Mouse (Mus musculus): ENCODE data around the gene Edn3. TPM values are rescaled to one million over a fixed set of nuclear protein-coding genes. Genes with fewer than 3 reads are reported as not detected.

Edn3 gene
- polyA plus RNA-seq, 1 experiment from 2014 or later, result 3.7 TPM

DNA sequence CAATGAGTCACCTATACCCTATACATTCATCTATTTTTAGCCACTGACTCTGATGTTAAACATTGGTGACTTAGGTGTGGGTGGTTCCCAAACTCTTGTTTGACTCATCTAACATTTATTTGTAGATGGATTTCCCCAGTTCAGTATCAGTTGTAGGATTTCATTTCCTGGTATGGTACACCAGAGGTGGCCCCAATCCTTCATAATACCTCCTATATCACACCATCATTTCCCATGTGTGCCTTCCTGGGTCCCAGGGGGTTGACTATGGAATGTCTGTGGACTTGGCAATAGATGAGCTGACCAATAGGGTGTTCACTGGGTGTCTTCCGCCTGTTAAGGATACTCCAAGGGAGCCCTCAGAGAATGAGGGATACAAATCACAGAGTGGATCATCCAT lies 7.2 kb upstream of the Edn3 start:
- Histone ChIP-seq H3K36me3 (ENCODE audit: control insufficient read depth, insufficient read depth) (no peaks in the 10 kb centered on the region), H3K4me1 (replicated peaks; ENCODE audit: control insufficient read depth, insufficient read depth, low read length) (no peaks in the 10 kb centered on the region), H3K27ac (ENCODE audit: low read length) (no peak overlapping the region), H3K9me3 (ENCODE audit: control insufficient read depth, low read length) (no peaks in the 10 kb centered on the region), H3K4me3 (replicated peaks; ENCODE audit: low read length) (no peak overlapping the region), H3K9ac (replicated peaks; ENCODE audit: low read depth, low read length) (no peak overlapping the region), H3K4me2 (ENCODE audit: low read length) (no peak overlapping the region), H3K27me3 (replicated peaks; ENCODE audit: control insufficient read depth, insufficient read depth, low read length) (no peaks in the 10 kb centered on the region)
- no peak for ATAC-seq
- 96% methylated on average over 1 of the region's 1 CpGs for WGBS

- WGBS, result 89% methylated on average over 1 of the region's 1 CpGs
- ATAC-seq, result no peak
Observed at GRCm38 (mm10) chr2:174754231-174754630, 6.2 kb upstream of the Edn3 start.

GRCm38 (mm10) chr2:174759189-174759588 lies 1.2 kb upstream of the Edn3 start:
- Histone ChIP-seq H3K36me3 (ENCODE audit: control insufficient read depth, insufficient read depth) (no peaks in the 10 kb centered on the region), H3K27me3 (replicated peaks; ENCODE audit: control insufficient read depth, insufficient read depth, low read length) (0 out of 2 replicates have a peak, but pooled peaks cover 2% of the 10 kb centered on the region), H3K27ac (ENCODE audit: low read length) (no peak overlapping the region), H3K4me3 (replicated peaks; ENCODE audit: low read length) (no peak overlapping the region), H3K9me3 (ENCODE audit: control insufficient read depth, low read length) (no peaks in the 10 kb centered on the region), H3K4me2 (ENCODE audit: low read length) (no peak overlapping the region), H3K4me1 (replicated peaks; ENCODE audit: control insufficient read depth, insufficient read depth, low read length) (peaks cover 6% of the 10 kb centered on the region), H3K9ac (replicated peaks; ENCODE audit: low read depth, low read length) (no peak overlapping the region)
- no peak for ATAC-seq
- 80% methylated on average over 4 of the region's 4 CpGs for WGBS

More at GRCm38 (mm10) chr2:174754231-174754630, 6.2 kb upstream of the Edn3 start:
- Histone ChIP-seq H3K36me3 (ENCODE audit: control insufficient read depth, insufficient read depth) (no peaks in the 10 kb centered on the region), H3K4me1 (replicated peaks; ENCODE audit: control insufficient read depth, insufficient read depth, low read length) (no peaks in the 10 kb centered on the region), H3K27me3 (replicated peaks; ENCODE audit: control insufficient read depth, insufficient read depth, low read length) (no peaks in the 10 kb centered on the region), H3K9me3 (ENCODE audit: control insufficient read depth, low read length) (no peaks in the 10 kb centered on the region), H3K4me2 (ENCODE audit: low read length) (no peak overlapping the region), H3K4me3 (replicated peaks; ENCODE audit: low read length) (no peak overlapping the region), H3K27ac (ENCODE audit: low read length) (no peak overlapping the region), H3K9ac (replicated peaks; ENCODE audit: low read depth, low read length) (no peak overlapping the region)

DNA sequence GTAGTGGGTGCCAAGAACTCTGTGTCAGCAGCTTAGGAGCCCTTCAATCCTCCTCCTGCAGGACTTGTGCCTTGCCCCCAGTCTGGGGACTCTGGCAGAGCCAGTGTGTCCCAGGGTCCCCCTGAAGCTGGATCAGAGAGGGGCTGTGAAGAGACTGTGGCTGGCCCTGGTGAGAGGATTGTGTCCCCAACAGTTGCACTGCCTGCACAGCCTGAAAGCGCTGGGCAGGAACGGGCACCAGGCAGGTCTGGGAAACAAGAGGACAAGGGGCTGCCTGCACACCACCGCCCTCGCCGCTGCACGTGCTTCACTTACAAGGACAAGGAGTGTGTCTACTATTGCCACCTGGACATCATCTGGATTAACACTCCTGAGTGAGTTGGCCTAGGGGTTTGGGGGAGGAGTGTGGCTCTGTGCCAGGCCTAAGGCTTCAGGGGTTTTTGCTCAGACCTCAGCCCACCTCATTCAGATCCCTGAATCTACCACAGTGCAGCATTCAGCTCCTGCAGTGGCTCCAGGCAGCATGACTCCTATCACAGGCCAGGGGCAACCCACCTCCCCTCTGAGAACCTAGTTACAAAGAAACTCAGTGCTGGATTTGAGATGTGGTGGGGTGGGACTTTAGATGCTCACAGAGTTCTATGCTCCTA lies 1.2 kb downstream of the Edn3 start:
- H3K4me3 ChIP-seq (replicated peaks; ENCODE audit: low read length), result no peak overlapping the region
- H3K9me3 ChIP-seq (ENCODE audit: control insufficient read depth, low read length), result no peaks in the 10 kb centered on the region

DNA sequence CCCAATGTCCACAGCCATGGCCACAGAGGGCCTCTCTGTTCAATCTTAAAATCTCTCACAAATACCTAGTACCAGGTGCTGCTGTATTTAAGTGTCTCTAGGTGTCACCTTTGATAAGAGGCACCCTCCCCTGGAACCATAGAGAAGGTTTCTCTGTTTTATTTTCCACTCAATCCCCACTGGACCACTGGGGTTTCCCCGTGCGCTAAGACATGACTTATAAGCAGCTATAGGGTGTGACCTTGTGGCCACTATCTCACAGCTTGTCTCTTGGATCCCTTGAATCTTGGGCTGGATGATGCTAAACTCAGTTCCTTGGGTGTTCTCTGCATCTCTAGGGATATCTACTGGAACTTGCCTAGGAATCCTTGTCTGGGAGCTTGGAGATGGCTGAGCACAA lies 1.9 kb downstream of the Edn3 start:
- H3K4me3 ChIP-seq (replicated peaks; ENCODE audit: low read length), result no peak overlapping the region
- 92% methylated on average over 2 of the region's 2 CpGs for WGBS
- no peaks in the 10 kb centered on the region for H3K36me3 ChIP-seq (ENCODE audit: control insufficient read depth, insufficient read depth)
- H3K9me3 ChIP-seq (ENCODE audit: control insufficient read depth, low read length), result no peaks in the 10 kb centered on the region
- 0 out of 2 replicates have a peak, but pooled peaks cover 2% of the 10 kb centered on the region for H3K27me3 ChIP-seq (replicated peaks; ENCODE audit: control insufficient read depth, insufficient read depth, low read length)
- H3K27ac ChIP-seq (ENCODE audit: low read length), result no peak overlapping the region
- no peak overlapping the region for H3K4me2 ChIP-seq (ENCODE audit: low read length)
- peaks cover 6% of the 10 kb centered on the region for H3K4me1 ChIP-seq (replicated peaks; ENCODE audit: control insufficient read depth, insufficient read depth, low read length)
- H3K9ac ChIP-seq (replicated peaks; ENCODE audit: low read depth, low read length), result no peak overlapping the region
- no peak for ATAC-seq

More for the DNA sequence above, 1.2 kb downstream of the Edn3 start:
- H3K4me1 ChIP-seq (replicated peaks; ENCODE audit: control insufficient read depth, insufficient read depth, low read length), result peaks cover 6% of the 10 kb centered on the region
- ATAC-seq, result no peak
- 37% methylated on average over 6 of the region's 6 CpGs for WGBS
- no peaks in the 10 kb centered on the region for H3K36me3 ChIP-seq (ENCODE audit: control insufficient read depth, insufficient read depth)
- H3K27me3 ChIP-seq (replicated peaks; ENCODE audit: control insufficient read depth, insufficient read depth, low read length), result 0 out of 2 replicates have a peak, but pooled peaks cover 2% of the 10 kb centered on the region
- no peak overlapping the region for H3K9ac ChIP-seq (replicated peaks; ENCODE audit: low read depth, low read length)
- no peak overlapping the region for H3K27ac ChIP-seq (ENCODE audit: low read length)
- H3K4me2 ChIP-seq (ENCODE audit: low read length), result no peak overlapping the region

DNA sequence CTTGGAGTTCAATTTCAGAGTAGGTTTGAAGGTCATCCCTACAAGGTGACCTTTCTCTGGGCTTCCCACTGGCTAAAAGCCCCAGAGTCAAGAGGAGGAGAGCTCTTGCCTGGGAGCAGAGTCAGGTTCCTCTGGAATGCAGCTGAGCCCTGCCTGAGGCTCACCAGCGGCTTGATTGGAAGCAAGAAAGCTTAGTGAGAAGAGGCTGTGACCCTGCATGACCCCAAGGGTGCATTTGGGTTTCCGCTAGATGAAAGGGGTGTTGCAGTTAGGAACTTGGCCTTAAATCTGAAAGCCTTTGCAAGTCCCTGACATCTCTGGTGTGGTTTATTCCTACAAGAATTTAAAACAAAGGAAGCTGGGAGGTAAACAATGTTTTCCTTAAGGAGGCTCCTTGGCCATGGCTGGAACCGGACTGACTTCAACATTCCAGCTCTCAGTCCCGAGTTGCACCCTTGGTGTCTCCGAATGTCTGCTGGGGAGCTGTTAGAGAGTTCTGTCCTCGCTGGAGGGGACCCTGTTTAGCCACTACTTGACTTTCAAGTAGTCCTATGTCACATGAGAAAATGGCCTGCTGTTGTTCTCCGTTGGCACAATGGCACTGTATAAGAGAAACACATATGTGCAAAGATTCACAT lies 8.6 kb downstream of the Edn3 start:
- no peaks in the 10 kb centered on the region for H3K27me3 ChIP-seq (replicated peaks; ENCODE audit: control insufficient read depth, insufficient read depth, low read length)
- no peak for ATAC-seq
- WGBS, result 66% methylated on average over 7 of the region's 7 CpGs
- H3K4me3 ChIP-seq (replicated peaks; ENCODE audit: low read length), result no peak overlapping the region
- H3K9ac ChIP-seq (replicated peaks; ENCODE audit: low read depth, low read length), result no peak overlapping the region
- H3K4me1 ChIP-seq (replicated peaks; ENCODE audit: control insufficient read depth, insufficient read depth, low read length), result no peaks in the 10 kb centered on the region
- H3K27ac ChIP-seq (ENCODE audit: low read length), result no peak overlapping the region
- H3K36me3 ChIP-seq (ENCODE audit: control insufficient read depth, insufficient read depth), result no peaks in the 10 kb centered on the region
- H3K4me2 ChIP-seq (ENCODE audit: low read length), result no peak overlapping the region
- no peaks in the 10 kb centered on the region for H3K9me3 ChIP-seq (ENCODE audit: control insufficient read depth, low read length)

- Histone ChIP-seq H3K9ac (replicated peaks; ENCODE audit: low read depth, low read length) (no peak overlapping the region), H3K4me1 (replicated peaks; ENCODE audit: control insufficient read depth, insufficient read depth, low read length) (no peaks in the 10 kb centered on the region), H3K4me2 (ENCODE audit: low read length) (no peak overlapping the region), H3K27me3 (replicated peaks; ENCODE audit: control insufficient read depth, insufficient read depth, low read length) (no peaks in the 10 kb centered on the region), H3K27ac (ENCODE audit: low read length) (no peak overlapping the region), H3K9me3 (ENCODE audit: control insufficient read depth, low read length) (no peaks in the 10 kb centered on the region), H3K4me3 (replicated peaks; ENCODE audit: low read length) (no peak overlapping the region), H3K36me3 (ENCODE audit: control insufficient read depth, insufficient read depth) (no peaks in the 10 kb centered on the region)
- WGBS, result 45% methylated on average over 10 of the region's 10 CpGs
- no peak for ATAC-seq
Observed at GRCm38 (mm10) chr2:174774177-174775111, 14.0 kb downstream of the Edn3 start.

DNA sequence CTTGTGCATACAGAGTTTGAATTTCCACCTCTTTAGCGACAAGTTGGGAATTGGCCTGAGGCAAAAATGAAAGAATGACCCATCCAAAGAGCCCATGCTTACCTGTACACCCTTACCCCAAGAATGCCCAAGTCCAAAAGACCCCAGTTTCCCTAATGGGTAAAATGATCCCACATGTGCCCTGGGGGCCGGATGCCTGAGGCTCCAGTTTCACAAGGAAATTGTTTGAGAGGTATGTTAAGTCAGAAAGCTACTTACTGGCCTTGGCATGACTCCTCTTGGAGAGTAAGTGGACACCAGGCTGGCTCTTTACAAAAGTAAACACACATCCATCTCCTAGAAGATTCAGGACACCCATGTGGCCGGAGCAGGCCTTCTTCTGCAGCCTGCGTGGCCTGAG lies 21.6 kb downstream of the Edn3 start:
- no peak for ATAC-seq
- Histone ChIP-seq H3K4me1 (replicated peaks; ENCODE audit: control insufficient read depth, insufficient read depth, low read length) (no peaks in the 10 kb centered on the region), H3K27me3 (replicated peaks; ENCODE audit: control insufficient read depth, insufficient read depth, low read length) (no peaks in the 10 kb centered on the region), H3K4me2 (ENCODE audit: low read length) (no peak overlapping the region), H3K36me3 (ENCODE audit: control insufficient read depth, insufficient read depth) (no peaks in the 10 kb centered on the region), H3K9me3 (ENCODE audit: control insufficient read depth, low read length) (no peaks in the 10 kb centered on the region), H3K27ac (ENCODE audit: low read length) (no peak overlapping the region), H3K9ac (replicated peaks; ENCODE audit: low read depth, low read length) (no peak overlapping the region), H3K4me3 (replicated peaks; ENCODE audit: low read length) (no peak overlapping the region)
- WGBS, result 92% methylated on average over 4 of the region's 4 CpGs

DNA sequence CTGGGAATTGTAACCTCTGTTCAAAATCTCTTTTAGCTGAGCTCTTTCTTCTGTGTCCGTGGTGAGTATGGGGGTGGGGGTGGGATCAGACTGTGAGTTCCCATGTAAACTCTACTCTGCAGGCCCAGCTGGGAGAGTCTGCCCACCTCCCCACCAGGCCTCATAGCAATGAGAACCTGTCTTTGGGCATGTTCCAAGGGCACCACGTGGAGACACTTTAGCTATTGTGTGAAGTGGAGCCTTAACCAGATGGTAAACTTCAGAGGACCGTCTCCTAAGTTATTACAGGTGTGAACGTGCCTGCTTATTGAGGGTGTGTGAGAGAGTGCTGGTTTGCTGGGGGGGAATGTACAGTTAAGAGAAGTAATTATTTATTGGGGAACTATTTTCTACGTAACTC lies 22.5 kb downstream of the Edn3 start:
- no peak overlapping the region for H3K4me3 ChIP-seq (replicated peaks; ENCODE audit: low read length)
- H3K9ac ChIP-seq (replicated peaks; ENCODE audit: low read depth, low read length), result no peak overlapping the region
- no peaks in the 10 kb centered on the region for H3K36me3 ChIP-seq (ENCODE audit: control insufficient read depth, insufficient read depth)
- H3K4me2 ChIP-seq (ENCODE audit: low read length), result no peak overlapping the region
- no peaks in the 10 kb centered on the region for H3K9me3 ChIP-seq (ENCODE audit: control insufficient read depth, low read length)
- no peaks in the 10 kb centered on the region for H3K4me1 ChIP-seq (replicated peaks; ENCODE audit: control insufficient read depth, insufficient read depth, low read length)
- no peak overlapping the region for H3K27ac ChIP-seq (ENCODE audit: low read length)
- 44% methylated on average over 5 of the region's 5 CpGs for whole genome bisulfite sequencing
- no peaks in the 10 kb centered on the region for H3K27me3 ChIP-seq (replicated peaks; ENCODE audit: control insufficient read depth, insufficient read depth, low read length)
- no peak for ATAC-seq
